Mouse (Mus musculus) gastrocnemius, postnatal 25 days (tissue): ENCODE data around the gene Slc6a16. TPM values are rescaled to one million over a fixed set of nuclear protein-coding genes. Genes with fewer than 3 reads are reported as not detected.

ENCODE experiments used
- DNase-seq: peaks from one replicate; pipeline ENCODE4 v3.0.0; 2022
- long read RNA-seq, 2 experiments: library from polyadenylated mRNA; stranded (forward); transcript quantifications; one replicate each; pipeline ENCODE4 v2.0.0; 2021
- total RNA-seq, 2 experiments: library from RNA; stranded (reverse); gene quantifications; 1 replicate in 1 of 2; 2 replicates in 1 of 2; pipeline ENCODE4 v1.2.3; 2021

The Slc6a16 gene
- not detected for total RNA-seq
- long read RNA-seq, experiment 1, partial matches to known transcripts = 0 of 2 reads
- long read RNA-seq, experiment 1, other reads (novel, unspliced or antisense) = 2 of 2 reads
- long read RNA-seq, experiment 2 = 0 reads

GRCm38 (mm10) chr7:45240633-45241388, at the start of gene Slc6a16:
Slc6a16 (plus strand) TSS chr7:45241085.
- no peak for DNase-seq

- no peak for DNase-seq
Measured at GRCm38 (mm10) chr7:45191161-45191560, 49.7 kb upstream of the Slc6a16 start.

DNA sequence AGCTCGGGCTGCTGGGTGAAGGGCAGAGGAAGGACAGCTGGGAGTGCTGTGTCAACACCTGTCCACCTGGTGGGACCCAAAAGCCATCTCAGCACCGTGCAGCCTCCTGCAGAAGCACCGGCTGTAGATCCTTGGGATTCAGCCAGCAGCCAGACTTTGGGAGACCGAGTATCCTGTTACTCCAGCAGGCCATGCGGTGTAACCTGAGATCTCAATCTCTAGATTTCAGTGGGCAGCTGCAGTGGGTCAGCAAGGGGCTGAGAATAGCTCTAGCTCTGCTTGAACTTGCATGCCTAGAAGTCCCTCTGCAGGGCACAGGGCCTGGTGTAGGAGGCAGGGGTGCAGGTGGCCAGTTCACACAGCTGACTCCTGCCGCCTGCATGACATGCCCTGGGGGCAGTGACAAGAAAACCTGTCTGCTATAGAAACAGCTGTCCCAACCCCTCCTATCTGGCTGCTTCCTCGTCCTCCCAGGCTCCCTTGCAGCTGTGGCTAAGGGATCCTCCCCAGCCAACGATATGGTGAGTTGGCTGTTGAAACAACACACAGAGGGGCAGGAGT, 49.0 kb upstream of the Slc6a16 start:
- DNase-seq = peak; percentile 77

DNA sequence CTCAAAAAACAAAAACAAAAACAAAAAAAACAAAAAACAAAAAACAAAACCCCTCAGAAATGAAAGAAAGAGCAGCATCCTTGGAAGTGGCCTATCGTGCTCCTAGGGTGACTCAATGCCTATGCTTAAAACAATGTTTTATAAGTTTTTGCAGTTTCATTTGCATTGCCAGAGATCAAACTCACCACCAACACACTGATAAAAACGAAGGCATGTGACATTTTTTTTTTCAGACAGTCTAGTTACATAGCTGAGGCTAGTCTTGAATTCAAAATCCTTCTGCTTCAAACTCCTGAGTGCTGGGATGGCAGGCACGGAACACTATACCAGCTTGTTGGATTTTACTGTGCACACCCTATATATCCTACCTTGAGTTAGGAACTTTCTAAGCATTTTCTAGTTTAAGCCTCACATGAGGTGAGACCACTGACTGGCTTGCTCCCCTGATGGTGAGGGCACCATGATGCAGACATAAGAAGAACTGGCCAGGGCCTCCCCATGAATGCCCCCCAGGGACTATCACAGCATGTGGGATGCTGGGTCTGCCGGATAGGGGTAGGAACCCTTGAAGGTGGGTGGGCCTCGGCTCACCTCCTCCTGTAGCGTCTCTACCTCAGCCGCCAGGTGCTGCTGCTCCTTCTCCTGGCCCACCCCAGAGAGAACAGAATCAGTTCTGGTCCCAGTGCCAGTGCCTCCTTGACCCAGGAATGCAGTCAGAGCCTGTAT, 48.1 kb upstream of the Slc6a16 start:
- no peak for DNase-seq

DNA sequence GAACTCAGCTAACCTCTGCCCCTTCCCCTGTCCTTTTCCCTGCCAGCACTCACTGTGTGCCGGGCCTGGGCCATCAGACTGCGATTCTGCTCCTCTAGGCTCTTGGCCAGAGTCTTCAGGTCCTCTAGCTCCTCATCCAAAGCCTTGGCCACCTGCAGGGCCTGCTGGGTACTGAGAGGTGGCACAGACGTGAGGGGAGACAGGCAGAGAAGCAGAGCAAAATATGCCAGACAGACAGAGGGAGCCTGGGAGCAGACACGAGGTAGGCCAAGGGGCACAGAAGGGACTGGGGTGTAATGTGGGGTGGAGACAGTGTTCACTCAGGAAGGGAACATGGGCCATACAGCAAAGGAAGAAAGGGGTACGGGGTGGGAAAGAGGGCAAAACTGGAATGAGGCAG, 47.5 kb upstream of the Slc6a16 start:
- no peak for DNase-seq

DNA sequence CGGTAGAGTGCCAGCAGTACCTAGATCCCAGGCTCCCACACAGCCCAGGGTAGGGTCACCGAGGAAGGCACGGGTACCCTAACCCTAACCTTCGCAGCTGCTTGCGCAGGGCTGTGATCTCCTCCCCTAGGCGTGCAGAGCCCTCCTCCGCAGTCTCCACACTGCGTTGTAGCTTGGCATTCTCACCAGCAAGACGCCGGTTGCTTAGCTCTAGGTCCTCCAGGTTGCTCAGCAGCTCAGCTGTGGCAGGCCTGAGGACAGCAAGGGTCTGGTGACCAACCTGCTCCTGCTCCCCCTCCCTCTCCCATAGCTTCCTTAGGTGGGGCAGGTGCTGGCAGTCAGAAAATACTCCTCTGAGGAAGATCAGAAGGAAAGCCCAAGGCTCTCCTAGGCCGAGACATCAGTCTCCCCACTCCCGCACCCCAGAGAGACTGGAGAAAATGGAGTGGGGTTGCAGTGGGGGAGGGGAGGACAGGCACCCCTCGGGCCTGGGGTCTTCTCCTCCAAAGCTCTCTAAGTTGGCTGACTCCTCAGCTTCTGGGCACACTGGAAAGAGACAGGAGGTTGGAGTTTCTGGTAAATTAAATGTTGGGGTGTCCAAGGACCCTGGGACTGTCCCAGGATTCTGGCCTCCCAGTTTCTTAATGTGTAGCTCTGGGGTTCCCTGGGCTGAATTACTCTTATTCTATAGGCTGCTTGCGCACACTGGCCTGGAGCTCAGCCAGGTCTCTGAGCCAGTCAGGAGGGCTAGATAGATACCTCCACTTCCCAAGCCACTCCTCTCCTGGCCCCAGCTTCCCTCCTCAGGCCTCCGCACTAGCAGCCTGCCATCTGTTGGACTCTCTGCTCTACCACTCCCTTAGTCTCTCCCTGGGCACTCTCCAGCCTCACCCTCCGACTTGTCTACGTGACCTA, 46.8 kb upstream of the Slc6a16 start:
- no peak for DNase-seq

GRCm38 (mm10) chr7:45195341-45196175, 45.3 kb upstream of the Slc6a16 start:
- DNase-seq = peak; percentile 48

DNA sequence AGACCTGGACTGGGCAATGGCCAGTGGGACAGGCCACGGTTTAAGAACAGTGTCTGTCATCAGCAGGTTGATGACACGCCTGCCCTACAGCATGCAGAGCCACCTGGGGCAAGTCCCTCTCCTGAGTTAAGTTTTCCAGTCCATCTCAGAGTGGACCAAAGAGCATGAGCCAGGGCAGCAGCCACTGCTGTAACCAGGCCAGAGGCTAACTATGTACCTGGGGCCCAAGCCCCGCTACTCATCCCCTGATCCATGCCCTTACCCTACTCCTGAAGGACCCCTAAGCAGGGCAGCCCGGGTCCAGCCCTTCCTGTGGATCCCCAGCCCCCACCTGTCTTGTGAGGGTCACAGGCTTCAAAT, 44.7 kb upstream of the Slc6a16 start:
- no peak for DNase-seq

GRCm38 (mm10) chr7:45196994-45197393, 43.9 kb upstream of the Slc6a16 start:
- no peak for DNase-seq

DNA sequence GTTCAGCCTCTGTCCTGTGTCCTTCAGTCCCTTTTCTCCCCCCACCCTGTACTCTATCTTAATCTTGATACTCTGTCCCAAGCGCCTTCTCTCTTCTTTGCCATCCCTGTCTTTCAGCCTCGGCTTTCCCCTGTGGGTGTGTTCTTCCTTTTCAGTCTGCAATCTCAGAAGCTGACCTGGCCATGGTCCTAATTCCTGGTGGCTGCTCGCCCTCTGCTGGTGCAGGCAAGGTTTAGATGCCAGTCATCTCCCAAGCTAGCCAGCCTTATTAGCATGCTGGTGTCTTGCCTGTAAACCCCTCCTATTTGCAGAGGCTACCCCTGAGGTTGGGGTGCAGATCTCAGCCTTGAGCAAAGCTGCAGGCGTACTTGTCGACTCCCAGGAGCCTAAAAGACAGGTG, 42.5 kb upstream of the Slc6a16 start:
- DNase-seq = peak; percentile 60

GRCm38 (mm10) chr7:45198961-45199360, 41.9 kb upstream of the Slc6a16 start:
- no peak for DNase-seq

GRCm38 (mm10) chr7:45202654-45203053, 38.2 kb upstream of the Slc6a16 start:
- DNase-seq = no peak

GRCm38 (mm10) chr7:45204380-45205143, 36.3 kb upstream of the Slc6a16 start, which contains the start of gene Ccdc155:
Ccdc155 (minus strand) TSS chr7:45204892.
- DNase-seq = peak; percentile 79

DNA sequence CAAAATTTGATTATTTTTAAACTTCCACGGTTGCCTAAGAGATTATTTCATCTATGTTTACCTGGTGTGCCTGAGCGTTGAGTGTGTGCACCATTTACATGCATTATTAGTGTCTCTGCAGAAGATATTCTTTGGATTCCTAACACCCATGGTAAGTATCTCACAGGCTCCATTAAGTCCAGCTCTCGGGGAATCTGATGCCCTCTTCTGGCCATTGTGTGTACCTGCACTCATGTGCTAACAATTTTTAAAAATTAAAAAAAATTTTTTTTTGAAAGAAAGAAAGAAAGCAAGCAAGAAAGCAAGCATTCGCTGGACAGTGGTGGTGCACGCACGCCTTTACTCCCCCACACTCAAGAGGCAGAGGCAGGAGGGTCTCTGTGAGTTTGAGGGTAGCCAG, 32.6 kb upstream of the Slc6a16 start:
- no peak for DNase-seq

DNA sequence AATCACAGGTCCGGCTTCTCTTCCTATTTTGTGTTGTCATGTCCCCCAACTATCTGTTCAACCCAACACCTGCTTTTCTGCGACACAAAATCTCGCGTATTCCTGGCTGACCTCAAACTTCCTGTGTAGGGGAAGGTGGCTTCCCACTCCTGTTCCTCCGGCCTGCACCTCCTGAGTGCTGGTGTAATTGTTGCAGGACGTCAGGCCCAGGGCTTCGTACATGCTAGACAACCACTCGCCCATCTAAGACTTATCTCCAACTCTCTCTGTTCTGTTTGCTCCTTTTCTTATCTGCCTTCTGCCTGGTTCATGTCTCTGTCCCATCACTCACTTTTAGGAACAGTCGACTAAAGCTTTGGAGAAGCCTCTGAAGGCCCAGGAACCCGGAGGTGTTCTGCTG, 29.8 kb upstream of the Slc6a16 start:
- no peak for DNase-seq

GRCm38 (mm10) chr7:45211851-45212251, 29.0 kb upstream of the Slc6a16 start, which contains the start of gene Dkkl1:
Dkkl1 (minus strand) TSS chr7:45212147.
- no peak for DNase-seq

GRCm38 (mm10) chr7:45212356-45212755, 28.5 kb upstream of the Slc6a16 start:
- DNase-seq = no peak

DNA sequence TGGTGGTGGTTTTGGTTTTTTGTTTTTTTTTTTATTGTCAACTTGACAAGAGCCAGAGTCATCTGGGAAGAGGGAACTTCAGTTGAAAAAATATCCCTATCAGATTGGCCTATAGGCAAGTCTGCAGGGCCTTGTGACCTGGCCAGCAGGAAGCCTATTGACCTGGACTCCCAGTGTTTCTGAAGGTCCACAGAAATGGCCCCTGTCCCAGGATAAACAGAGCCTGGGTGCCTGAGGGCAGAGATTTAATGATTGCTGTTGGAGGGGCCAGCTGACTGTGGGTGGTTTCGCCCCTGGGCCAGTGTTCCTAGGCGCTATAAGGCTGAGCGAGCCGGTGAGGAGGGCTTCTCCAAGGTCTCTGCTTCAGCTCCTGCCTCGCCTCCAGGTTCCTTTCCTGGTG, 27.2 kb upstream of the Slc6a16 start:
- no peak for DNase-seq

- no peak for DNase-seq
Measured at GRCm38 (mm10) chr7:45215673-45216441, 25.0 kb upstream of the Slc6a16 start, which contains the start of gene Tead2. Tead2 (plus strand) TSS chr7:45215753.
